Mouse (Mus musculus): ENCODE results near the gene Dirc2.

Dirc2 gene

GRCm38 (mm10) chr16:35768785-35769642 is at the start of gene Dirc2:
Dirc2 (minus strand) TSS chr16:35769356.
- DNase-seq (ENCODE audit: extremely low spot score, low spot score) = peak; percentile 86

- DNase-seq (ENCODE audit: extremely low spot score, low spot score) = peak; percentile 83
These were observed 48.3 kb upstream of the Dirc2 start for GRCm38 (mm10) chr16:35817255-35818089.

- DNase-seq (ENCODE audit: extremely low spot score, low spot score) = no peak
These were observed 44.0 kb upstream of the Dirc2 start for GRCm38 (mm10) chr16:35813119-35813518.

GRCm38 (mm10) chr16:35808838-35809237 is 39.7 kb upstream of the Dirc2 start:
- DNase-seq (ENCODE audit: extremely low spot score, low spot score) = no peak

- no peak for DNase-seq (ENCODE audit: extremely low spot score, low spot score)
These were observed 38.5 kb upstream of the Dirc2 start for GRCm38 (mm10) chr16:35807663-35807992.

GRCm38 (mm10) chr16:35806973-35807662 is 38.0 kb upstream of the Dirc2 start:
- DNase-seq (ENCODE audit: extremely low spot score, low spot score) = no peak

GRCm38 (mm10) chr16:35803723-35804122 is 34.6 kb upstream of the Dirc2 start:
- no peak for DNase-seq (ENCODE audit: extremely low spot score, low spot score)

GRCm38 (mm10) chr16:35802163-35802562 is 33.0 kb upstream of the Dirc2 start:
- no peak for DNase-seq (ENCODE audit: extremely low spot score, low spot score)

- DNase-seq (ENCODE audit: extremely low spot score, low spot score) = no peak
These were observed 22.9 kb upstream of the Dirc2 start for GRCm38 (mm10) chr16:35791962-35792521.

GRCm38 (mm10) chr16:35788330-35788729 is 19.2 kb upstream of the Dirc2 start:
- DNase-seq (ENCODE audit: extremely low spot score, low spot score) = no peak

- DNase-seq (ENCODE audit: extremely low spot score, low spot score) = no peak
These were observed 18.5 kb upstream of the Dirc2 start for GRCm38 (mm10) chr16:35787568-35788189.

- DNase-seq (ENCODE audit: extremely low spot score, low spot score) = no peak
These were observed 18.0 kb upstream of the Dirc2 start for GRCm38 (mm10) chr16:35787163-35787562.

- no peak for DNase-seq (ENCODE audit: extremely low spot score, low spot score)
These were observed 15.1 kb upstream of the Dirc2 start for GRCm38 (mm10) chr16:35784134-35784725.

- no peak for DNase-seq (ENCODE audit: extremely low spot score, low spot score)
These were observed 14.0 kb upstream of the Dirc2 start for GRCm38 (mm10) chr16:35783207-35783573.

- DNase-seq (ENCODE audit: extremely low spot score, low spot score) = no peak
These were observed 13.5 kb upstream of the Dirc2 start for GRCm38 (mm10) chr16:35782451-35783206.

GRCm38 (mm10) chr16:35781651-35782050 is 12.5 kb upstream of the Dirc2 start:
- DNase-seq (ENCODE audit: extremely low spot score, low spot score) = no peak

GRCm38 (mm10) chr16:35781096-35781495 is 11.9 kb upstream of the Dirc2 start:
- no peak for DNase-seq (ENCODE audit: extremely low spot score, low spot score)

GRCm38 (mm10) chr16:35779681-35780080 is 10.5 kb upstream of the Dirc2 start:
- no peak for DNase-seq (ENCODE audit: extremely low spot score, low spot score)

GRCm38 (mm10) chr16:35777768-35778167 is 8.6 kb upstream of the Dirc2 start:
- DNase-seq (ENCODE audit: extremely low spot score, low spot score) = no peak

- no peak for DNase-seq (ENCODE audit: extremely low spot score, low spot score)
These were observed 7.6 kb upstream of the Dirc2 start for GRCm38 (mm10) chr16:35776737-35777136.
